Mouse (Mus musculus): ENCODE measurements around the gene Rb1. TPM values are rescaled to one million over a fixed set of nuclear protein-coding genes. Genes with fewer than 3 reads are reported as not detected.
A peak's percentile ranks its signal among the peaks of the same experiment; 100 is the strongest.

Rb1 gene
- polyA plus RNA-seq, 1 experiment from 2014 or later, result 37.3 TPM

DNA sequence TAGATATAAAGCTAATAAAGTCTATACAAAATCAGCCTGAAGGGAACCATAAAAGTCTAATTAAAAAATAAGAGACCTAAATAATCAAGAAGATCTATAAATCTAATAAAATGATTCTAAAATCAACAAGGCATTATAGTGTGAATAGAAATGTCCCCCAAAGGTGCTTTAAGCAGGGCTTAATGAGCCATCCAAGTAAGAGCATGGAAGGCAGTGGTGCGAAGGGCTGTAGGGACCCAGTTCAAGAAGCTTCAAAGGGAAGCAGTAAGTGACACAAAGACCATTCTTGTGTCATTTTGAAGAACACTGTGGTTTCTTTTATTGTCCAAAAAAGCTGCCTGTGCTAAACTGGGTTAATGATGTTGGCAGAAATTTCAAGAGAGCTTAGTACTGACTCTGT is 18.1 kb downstream of the Rb1 start:
- H3K4me2 ChIP-seq (ENCODE audit: low read depth, low read length, severe bottlenecking), result no peak overlapping the region
- H3K4me3 ChIP-seq (ENCODE audit: low read depth, low read length), result no peak overlapping the region
- H3K9ac ChIP-seq (ENCODE audit: low read length), result no peak overlapping the region
- no peaks in the 10 kb centered on the region for H3K36me3 ChIP-seq (ENCODE audit: control insufficient read depth, insufficient read depth, low read length)
- H3K27ac ChIP-seq (ENCODE audit: low read depth, low read length), result no peak overlapping the region
- 81% methylated on average over 1 of the region's 1 CpGs for WGBS
- ATAC-seq (replicated peaks; ENCODE audit: low FRiP score), result no peak
- H3K4me1 ChIP-seq (replicated peaks; ENCODE audit: control insufficient read depth, insufficient read depth, low read length), result no peaks in the 10 kb centered on the region
- no peak for DNase-seq (ENCODE audit: low spot score)
- no peaks in the 10 kb centered on the region for H3K9me3 ChIP-seq (ENCODE audit: control insufficient read depth, low read length)
- no peaks in the 10 kb centered on the region; the same call in 1 of the 2 replicates for H3K27me3 ChIP-seq (ENCODE audit: control insufficient read depth, insufficient read depth, low read length)

DNA sequence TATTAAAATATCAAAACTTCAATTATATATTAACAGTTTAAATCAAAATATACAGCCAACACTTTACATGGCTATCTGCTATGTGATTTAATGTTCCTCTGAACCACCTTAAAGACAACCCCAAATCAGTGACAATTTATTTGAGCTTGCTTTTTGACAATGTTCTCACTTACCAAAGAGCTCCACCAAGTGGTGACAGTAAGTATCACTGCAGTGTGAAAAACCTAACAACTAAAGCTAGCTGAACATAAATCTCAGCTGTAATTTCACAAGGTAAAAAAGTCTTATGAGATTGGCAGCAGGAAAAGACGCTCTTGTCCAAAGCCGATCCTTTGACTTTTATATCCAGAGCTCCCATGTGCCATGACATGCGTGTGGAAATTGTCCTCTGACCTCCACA is 22.4 kb downstream of the Rb1 start:
- 47% methylated on average over 3 of the region's 3 CpGs for WGBS
- no peak overlapping the region for H3K4me3 ChIP-seq (ENCODE audit: low read depth, low read length)
- H3K9ac ChIP-seq (ENCODE audit: low read length), result no peak overlapping the region
- H3K27ac ChIP-seq (ENCODE audit: low read depth, low read length), result no peak overlapping the region; the same call in 1 of the 2 replicates
- no peaks in the 10 kb centered on the region for H3K9me3 ChIP-seq (ENCODE audit: control insufficient read depth, low read length)
- H3K4me2 ChIP-seq (ENCODE audit: low read depth, low read length, severe bottlenecking), result no peak overlapping the region
- DNase-seq (ENCODE audit: low spot score) (no peak), ATAC-seq (replicated peaks; ENCODE audit: low FRiP score) (no peak)
- H3K4me1 ChIP-seq (replicated peaks; ENCODE audit: control insufficient read depth, insufficient read depth, low read length), result no peaks in the 10 kb centered on the region
- H3K27me3 ChIP-seq (ENCODE audit: control insufficient read depth, insufficient read depth, low read length), result no peaks in the 10 kb centered on the region; the same call in 1 of the 2 replicates
- H3K36me3 ChIP-seq (ENCODE audit: control insufficient read depth, insufficient read depth, low read length), result no peaks in the 10 kb centered on the region

DNA sequence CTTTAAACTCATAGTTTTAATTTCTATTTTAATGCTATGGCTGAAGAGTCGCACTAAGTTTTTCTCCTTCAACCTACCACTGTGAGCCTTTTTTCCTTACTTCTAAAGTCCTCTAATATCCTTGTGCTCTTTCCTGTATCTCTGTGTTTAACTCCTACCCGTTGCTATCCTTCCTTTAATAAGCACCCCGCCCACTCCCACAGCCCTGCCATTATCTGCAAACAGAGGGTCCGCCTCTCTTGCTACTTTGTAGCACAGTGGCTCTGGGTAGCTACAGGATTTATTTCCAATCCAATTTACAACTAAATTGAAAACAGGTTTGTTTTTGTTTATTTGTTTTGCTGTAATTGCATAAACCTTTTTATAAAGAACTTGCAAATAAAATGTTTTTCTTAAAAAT is 23.8 kb downstream of the Rb1 start:
- ATAC-seq (replicated peaks; ENCODE audit: low FRiP score) (no peak), DNase-seq (ENCODE audit: low spot score) (no peak)
- H3K27ac ChIP-seq (ENCODE audit: low read depth, low read length), result no peak overlapping the region
- H3K4me3 ChIP-seq (ENCODE audit: low read depth, low read length), result no peak overlapping the region
- no peaks in the 10 kb centered on the region for H3K9me3 ChIP-seq (ENCODE audit: control insufficient read depth, low read length)
- no peak overlapping the region for H3K4me2 ChIP-seq (ENCODE audit: low read depth, low read length, severe bottlenecking)
- H3K9ac ChIP-seq (ENCODE audit: low read length), result no peak overlapping the region
- no peaks in the 10 kb centered on the region for H3K36me3 ChIP-seq (ENCODE audit: control insufficient read depth, insufficient read depth, low read length)
- no peaks in the 10 kb centered on the region; the same call in 1 of the 2 replicates for H3K27me3 ChIP-seq (ENCODE audit: control insufficient read depth, insufficient read depth, low read length)
- H3K4me1 ChIP-seq (replicated peaks; ENCODE audit: control insufficient read depth, insufficient read depth, low read length), result no peaks in the 10 kb centered on the region
- 66% methylated on average over 4 of the region's 4 CpGs for WGBS

DNA sequence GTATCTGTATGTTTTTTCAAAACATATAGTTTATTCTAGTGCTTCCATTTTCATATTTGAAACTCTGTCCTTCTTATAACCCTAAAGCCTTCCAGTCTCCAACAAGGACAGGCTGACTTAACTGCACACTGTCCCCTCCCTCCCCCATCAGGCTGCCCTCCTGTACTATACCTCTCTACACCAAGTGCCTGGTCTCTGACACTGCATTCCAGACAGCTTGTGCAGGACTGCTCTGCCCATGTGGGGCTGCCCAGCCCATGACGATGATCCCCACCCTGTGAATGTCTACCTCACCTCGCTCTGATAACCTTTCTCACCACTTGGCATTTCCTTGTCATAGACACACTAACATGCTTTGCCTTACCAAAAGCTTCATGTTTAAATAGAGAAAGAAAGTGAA is 30.1 kb downstream of the Rb1 start:
- Histone ChIP-seq H3K9me3 (ENCODE audit: control insufficient read depth, low read length) (no peaks in the 10 kb centered on the region), H3K9ac (ENCODE audit: low read length) (no peak overlapping the region), H3K27me3 (ENCODE audit: control insufficient read depth, insufficient read depth, low read length) (no peaks in the 10 kb centered on the region), H3K4me2 (ENCODE audit: low read depth, low read length, severe bottlenecking) (no peak overlapping the region), H3K4me3 (ENCODE audit: low read depth, low read length) (no peak overlapping the region), H3K4me1 (replicated peaks; ENCODE audit: control insufficient read depth, insufficient read depth, low read length) (no peaks in the 10 kb centered on the region), H3K27ac (ENCODE audit: low read depth, low read length) (no peak overlapping the region), H3K36me3 (ENCODE audit: control insufficient read depth, insufficient read depth, low read length) (no peaks in the 10 kb centered on the region)
- 91% methylated on average over 2 of the region's 2 CpGs for WGBS
- DNase-seq (ENCODE audit: low spot score), result no peak
- ATAC-seq (replicated peaks; ENCODE audit: low FRiP score), result no peak

DNA sequence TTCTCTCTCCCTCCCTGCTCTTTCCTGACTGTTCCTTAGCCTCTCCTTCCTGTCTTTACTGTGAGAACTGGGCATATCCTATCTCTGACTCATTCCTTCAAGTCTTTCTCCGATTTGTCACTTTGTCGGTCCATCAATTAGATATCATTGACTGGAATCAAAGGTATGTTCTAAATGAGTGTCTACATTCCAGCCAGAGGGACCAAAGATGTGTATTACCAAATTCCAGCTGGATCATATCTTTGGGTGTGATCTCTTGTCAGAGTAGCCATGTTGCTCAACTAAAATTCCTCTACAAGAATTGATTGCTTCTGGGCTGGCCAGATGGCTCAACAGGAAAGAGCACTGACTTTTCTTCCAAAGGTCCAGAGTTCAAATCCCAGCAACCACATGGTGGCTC is 32.0 kb downstream of the Rb1 start:
- H3K9me3 ChIP-seq (ENCODE audit: control insufficient read depth, low read length), result no peaks in the 10 kb centered on the region
- no peaks in the 10 kb centered on the region for H3K27me3 ChIP-seq (ENCODE audit: control insufficient read depth, insufficient read depth, low read length)
- H3K4me1 ChIP-seq (replicated peaks; ENCODE audit: control insufficient read depth, insufficient read depth, low read length), result no peaks in the 10 kb centered on the region
- no peak overlapping the region for H3K9ac ChIP-seq (ENCODE audit: low read length)
- no peak overlapping the region for H3K4me2 ChIP-seq (ENCODE audit: low read depth, low read length, severe bottlenecking)
- DNase-seq (ENCODE audit: low spot score) (no peak), ATAC-seq (replicated peaks; ENCODE audit: low FRiP score) (no peak)
- H3K27ac ChIP-seq (ENCODE audit: low read depth, low read length), result no peak overlapping the region
- 90% methylated on average over 2 of the region's 2 CpGs for WGBS
- no peak overlapping the region for H3K4me3 ChIP-seq (ENCODE audit: low read depth, low read length)
- H3K36me3 ChIP-seq (ENCODE audit: control insufficient read depth, insufficient read depth, low read length), result no peaks in the 10 kb centered on the region

DNA sequence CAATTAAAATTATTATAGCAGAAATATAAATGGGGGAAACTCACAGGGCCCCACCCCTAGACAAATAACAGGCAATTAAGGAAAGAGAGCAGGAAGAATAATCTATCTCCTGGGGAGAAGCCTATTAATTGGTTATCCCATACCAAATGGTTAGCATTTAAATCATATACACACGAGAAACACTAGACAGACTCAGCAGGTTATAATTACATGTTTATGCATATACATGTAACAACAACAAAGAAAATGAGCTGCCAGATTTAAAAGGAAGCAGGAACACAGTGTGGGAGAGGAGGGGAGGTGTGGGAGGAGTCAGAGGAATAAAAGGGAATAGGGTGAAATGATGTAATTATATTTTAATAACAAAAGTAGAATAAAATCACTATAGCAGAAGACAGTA is 33.2 kb downstream of the Rb1 start:
- Histone ChIP-seq H3K4me1 (replicated peaks; ENCODE audit: control insufficient read depth, insufficient read depth, low read length) (no peaks in the 10 kb centered on the region), H3K27ac (ENCODE audit: low read depth, low read length) (no peak overlapping the region), H3K4me2 (ENCODE audit: low read depth, low read length, severe bottlenecking) (no peak overlapping the region), H3K9me3 (ENCODE audit: control insufficient read depth, low read length) (no peaks in the 10 kb centered on the region), H3K4me3 (ENCODE audit: low read depth, low read length) (no peak overlapping the region), H3K36me3 (ENCODE audit: control insufficient read depth, insufficient read depth, low read length) (no peaks in the 10 kb centered on the region), H3K27me3 (ENCODE audit: control insufficient read depth, insufficient read depth, low read length) (no peaks in the 10 kb centered on the region), H3K9ac (ENCODE audit: low read length) (no peak overlapping the region)
- 55% methylated on average over 1 of the region's 1 CpGs for WGBS
- ATAC-seq (replicated peaks; ENCODE audit: low FRiP score), result no peak
- no peak for DNase-seq (ENCODE audit: low spot score)

DNA sequence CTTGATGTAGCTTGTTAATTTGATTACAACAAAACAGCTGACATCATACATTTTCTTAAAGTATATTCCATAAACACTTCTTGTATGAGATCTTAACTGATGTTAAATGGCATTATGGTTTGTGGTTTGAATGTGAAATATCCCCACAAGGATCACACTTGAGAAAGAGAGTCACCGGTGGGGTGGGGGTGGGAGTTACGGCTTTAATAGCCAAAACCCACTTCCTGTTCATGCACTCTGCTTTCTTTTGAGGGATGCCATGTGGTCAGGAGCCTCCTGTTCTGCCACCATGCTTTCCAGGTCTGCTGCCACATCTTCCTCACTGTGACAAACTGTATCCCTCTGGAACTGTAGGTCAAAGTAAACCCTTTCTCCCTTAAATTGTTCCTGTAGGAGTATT is 35.7 kb downstream of the Rb1 start:
- no peaks in the 10 kb centered on the region for H3K4me1 ChIP-seq (replicated peaks; ENCODE audit: control insufficient read depth, insufficient read depth, low read length)
- DNase-seq (ENCODE audit: low spot score), result no peak
- WGBS, result 91% methylated on average over 2 of the region's 2 CpGs

DNA sequence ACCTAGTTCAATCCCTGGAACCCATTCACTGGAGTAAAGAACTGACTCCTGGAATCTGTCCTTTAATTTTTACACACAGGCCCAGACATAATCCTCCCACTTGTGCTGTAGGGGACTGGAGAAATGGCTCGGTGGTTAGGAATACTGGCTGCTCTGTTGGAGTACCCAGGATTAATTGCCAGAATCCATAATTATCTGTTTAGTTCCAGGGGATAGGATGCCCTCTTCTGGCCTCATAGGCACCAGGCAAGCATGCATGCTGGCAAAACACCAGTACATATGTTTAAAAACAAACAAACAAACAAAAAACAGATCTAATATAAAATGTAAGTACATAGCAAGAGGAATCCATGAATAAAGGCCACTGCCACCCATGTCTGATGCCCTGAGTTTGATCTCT is 44.6 kb downstream of the Rb1 start:
- ATAC-seq (replicated peaks; ENCODE audit: low FRiP score), result peak; percentile 33; the same call in 1 of the 2 replicates

More for the DNA sequence above, 35.7 kb downstream of the Rb1 start:
- Histone ChIP-seq H3K36me3 (ENCODE audit: control insufficient read depth, insufficient read depth, low read length) (no peaks in the 10 kb centered on the region), H3K27me3 (ENCODE audit: control insufficient read depth, insufficient read depth, low read length) (no peaks in the 10 kb centered on the region), H3K9me3 (ENCODE audit: control insufficient read depth, low read length) (no peaks in the 10 kb centered on the region), H3K27ac (ENCODE audit: low read depth, low read length) (no peak overlapping the region), H3K4me3 (ENCODE audit: low read depth, low read length) (no peak overlapping the region), H3K9ac (ENCODE audit: low read length) (no peak overlapping the region), H3K4me2 (ENCODE audit: low read depth, low read length, severe bottlenecking) (no peak overlapping the region)
- ATAC-seq (replicated peaks; ENCODE audit: low FRiP score), result no peak

DNA sequence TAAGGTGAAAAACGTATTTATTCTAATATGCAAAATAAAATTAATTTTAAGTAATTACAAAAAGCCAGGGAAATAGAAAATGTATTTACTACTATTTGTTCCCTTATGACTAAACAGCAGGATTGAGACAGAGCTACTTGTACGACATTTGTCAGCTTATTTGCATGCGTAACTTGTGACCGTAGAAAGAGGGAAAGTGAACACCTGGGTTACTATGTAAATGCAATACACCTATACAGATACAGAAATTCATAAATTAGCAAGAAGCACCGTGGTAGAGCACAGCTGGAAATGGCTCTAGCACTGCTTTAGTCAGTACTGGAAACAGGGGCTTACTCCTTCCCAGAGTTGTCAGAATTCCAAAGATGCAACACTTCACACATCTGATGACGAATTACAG is 46.5 kb downstream of the Rb1 start:
- ATAC-seq (replicated peaks; ENCODE audit: low FRiP score), result no peak
- WGBS, result 90% methylated on average over 6 of the region's 6 CpGs
- Histone ChIP-seq H3K36me3 (ENCODE audit: control insufficient read depth, insufficient read depth, low read length) (no peaks in the 10 kb centered on the region), H3K9me3 (ENCODE audit: control insufficient read depth, low read length) (no peaks in the 10 kb centered on the region), H3K4me2 (ENCODE audit: low read depth, low read length, severe bottlenecking) (no peak overlapping the region), H3K27ac (ENCODE audit: low read depth, low read length) (no peak overlapping the region), H3K9ac (ENCODE audit: low read length) (no peak overlapping the region), H3K4me3 (ENCODE audit: low read depth, low read length) (no peak overlapping the region), H3K27me3 (ENCODE audit: control insufficient read depth, insufficient read depth, low read length) (no peaks in the 10 kb centered on the region), H3K4me1 (replicated peaks; ENCODE audit: control insufficient read depth, insufficient read depth, low read length) (peaks cover 6% of the 10 kb centered on the region; the same call in 1 of the 2 replicates)
- no peak for DNase-seq (ENCODE audit: low spot score)

More for the DNA sequence above, 44.6 kb downstream of the Rb1 start:
- DNase-seq (ENCODE audit: low spot score), result no peak
- no peak overlapping the region for H3K27ac ChIP-seq (ENCODE audit: low read depth, low read length)
- no peaks in the 10 kb centered on the region for H3K27me3 ChIP-seq (ENCODE audit: control insufficient read depth, insufficient read depth, low read length)
- no peak overlapping the region for H3K4me3 ChIP-seq (ENCODE audit: low read depth, low read length)
- no peak overlapping the region for H3K9ac ChIP-seq (ENCODE audit: low read length)
- no peak overlapping the region for H3K4me2 ChIP-seq (ENCODE audit: low read depth, low read length, severe bottlenecking)
- H3K9me3 ChIP-seq (ENCODE audit: control insufficient read depth, low read length), result no peaks in the 10 kb centered on the region
- 10% methylated on average over 1 of the region's 1 CpGs for WGBS
- H3K36me3 ChIP-seq (ENCODE audit: control insufficient read depth, insufficient read depth, low read length), result no peaks in the 10 kb centered on the region
- peaks cover 3% of the 10 kb centered on the region; the same call in 1 of the 2 replicates for H3K4me1 ChIP-seq (replicated peaks; ENCODE audit: control insufficient read depth, insufficient read depth, low read length)

Data from forebrain, embryonic 11.5 days (tissue).